Mouse (Mus musculus) limb, embryonic 13.5 days (tissue): ENCODE data around the gene Taf1d. TPM values are rescaled to one million over a fixed set of nuclear protein-coding genes. Genes with fewer than 3 reads are reported as not detected.

Source experiments
- ATAC-seq: fragments of 200-750 bp; cut with Nextera tagmentation; 2 replicates; pipeline ENCODE4 v1.8.0; 2017; ENCODE audit warnings: low read depth, moderate number of reproducible peaks, moderate TSS enrichment; ENCODE audit not compliant: low FRiP score
- H3K27ac ChIP-seq: fragments of 300-500 bp; sonication (generic); 2 replicates; pipeline ENCODE4 v1.5.1; 2015; ENCODE audit warnings: inconsistent platforms, mild to moderate bottlenecking, moderate library complexity
- H3K27me3 ChIP-seq: fragments of 300-500 bp; sonication (generic); 2 replicates; pipeline ENCODE4 v1.6.1; 2015; ENCODE audit warnings: mild to moderate bottlenecking, inconsistent platforms
- H3K36me3 ChIP-seq: fragments of 300-500 bp; sonication (generic); 2 replicates; pipeline ENCODE4 v1.6.1; 2015; ENCODE audit warnings: inconsistent platforms, mild to moderate bottlenecking, moderate library complexity
- H3K4me1 ChIP-seq: fragments of 300-500 bp; sonication (generic); 2 replicates; pipeline ENCODE4 v1.6.1; 2015; ENCODE audit warnings: inconsistent platforms
- H3K4me2 ChIP-seq: fragments of 300-500 bp; sonication (generic); replicated peaks from 2 replicates; pipeline ENCODE4 v1.6.1; 2015; ENCODE audit warnings: inconsistent platforms, mild to moderate bottlenecking, moderate library complexity
- H3K4me3 ChIP-seq: fragments of 300-500 bp; sonication (generic); 2 replicates; pipeline ENCODE4 v1.5.1; 2015; ENCODE audit warnings: moderate library complexity, mild to moderate bottlenecking, inconsistent platforms
- H3K9ac ChIP-seq: fragments of 300-500 bp; sonication (generic); 2 replicates; pipeline ENCODE4 v1.6.1; 2015; ENCODE audit warnings: mild to moderate bottlenecking, inconsistent platforms
- H3K9me3 ChIP-seq: fragments of 300-500 bp; sonication (generic); 2 replicates; pipeline ENCODE4 v1.6.1; 2016; ENCODE audit warnings: inconsistent platforms
- WGBS: fragments of 180-500 bp; shearing (Covaris S2); methylation state at CpG from one replicate; pipeline ENCODE4 v1.1.7; 2015; 5-methylcytosine and 5-hydroxymethylcytosine counted together
- microRNA-seq: library from miRNA; unstranded; fragments of <30 nt; microRNA quantifications from one replicate; pipeline ENCODE4, GENCODE M21; 2016
- polyA plus RNA-seq: library from polyadenylated mRNA; unstranded; fragments of >200 nt; fragmentation: Nextera tagmentation; extraction: Ambion mirVana; gene quantifications from 2 replicates; pipeline ENCODE4 v1.2.1, GENCODE M21; 2015

Gene Taf1d
- polyA plus RNA-seq, 1 experiment from 2014 or later: 84.9 TPM

DNA sequence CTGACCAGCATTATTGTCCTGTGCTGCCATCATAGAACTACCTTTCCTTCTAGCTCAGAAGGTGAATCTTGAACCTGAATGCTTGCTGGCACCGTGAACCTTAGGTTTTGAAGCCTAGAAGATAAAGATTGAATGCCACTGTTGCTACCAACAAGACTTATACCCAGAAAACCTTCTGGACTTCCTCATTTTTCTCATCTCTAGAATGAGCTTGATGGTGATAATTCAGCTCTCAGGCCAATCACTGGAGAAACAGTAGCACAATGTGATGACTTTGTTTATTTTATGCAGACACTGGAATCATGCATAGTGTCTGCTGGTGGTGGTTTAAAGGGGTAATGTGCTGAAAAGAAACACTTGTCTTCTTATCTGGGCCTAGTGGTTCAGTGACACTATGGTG, 58.8 kb downstream of the Taf1d start:
- H3K36me3 ChIP-seq: no peaks in the 10 kb centered on the region
- no peak overlapping the region for H3K4me2 ChIP-seq
- no peaks in the 10 kb centered on the region for H3K9me3 ChIP-seq
- 0 out of 2 replicates have a peak, but pooled peaks cover 2% of the 10 kb centered on the region for H3K27me3 ChIP-seq
- no peak overlapping the region for H3K9ac ChIP-seq
- ATAC-seq: no peak
- WGBS: 89% methylated on average over 1 of the region's 1 CpGs
- H3K4me3 ChIP-seq: no peak overlapping the region
- 0 out of 2 replicates have a peak, but pooled peaks cover 2% of the 10 kb centered on the region for H3K4me1 ChIP-seq
- H3K27ac ChIP-seq: no peak overlapping the region

DNA sequence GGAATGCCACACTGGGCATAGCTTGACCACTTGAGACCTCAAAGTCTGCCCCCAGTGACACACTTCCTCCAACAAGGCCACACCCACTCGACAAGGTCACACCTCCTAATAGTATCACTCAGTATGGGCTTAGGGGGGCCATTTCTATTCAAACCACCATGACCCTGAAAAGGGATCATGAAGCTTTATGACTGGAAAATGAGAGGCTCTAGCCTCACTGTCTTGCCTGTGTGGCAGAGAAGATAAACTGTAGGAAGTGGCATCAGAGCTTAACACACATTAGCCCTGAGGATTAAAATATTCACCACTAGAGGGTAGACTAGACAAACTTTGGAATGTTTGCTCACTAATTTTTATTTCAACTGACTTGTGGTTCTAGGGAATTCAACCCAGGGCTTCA, 59.8 kb downstream of the Taf1d start:
- Histone ChIP-seq H3K27me3 (0 out of 2 replicates have a peak, but pooled peaks cover 2% of the 10 kb centered on the region), H3K4me2 (no peak overlapping the region), H3K27ac (no peak overlapping the region), H3K9me3 (no peaks in the 10 kb centered on the region), H3K4me3 (no peak overlapping the region), H3K36me3 (no peaks in the 10 kb centered on the region), H3K9ac (no peak overlapping the region), H3K4me1 (0 out of 2 replicates have a peak, but pooled peaks cover 2% of the 10 kb centered on the region)
- ATAC-seq: peak; percentile 11; the same call in 1 of the 2 replicates
- 85% methylated on average over 1 of the region's 1 CpGs for WGBS

DNA sequence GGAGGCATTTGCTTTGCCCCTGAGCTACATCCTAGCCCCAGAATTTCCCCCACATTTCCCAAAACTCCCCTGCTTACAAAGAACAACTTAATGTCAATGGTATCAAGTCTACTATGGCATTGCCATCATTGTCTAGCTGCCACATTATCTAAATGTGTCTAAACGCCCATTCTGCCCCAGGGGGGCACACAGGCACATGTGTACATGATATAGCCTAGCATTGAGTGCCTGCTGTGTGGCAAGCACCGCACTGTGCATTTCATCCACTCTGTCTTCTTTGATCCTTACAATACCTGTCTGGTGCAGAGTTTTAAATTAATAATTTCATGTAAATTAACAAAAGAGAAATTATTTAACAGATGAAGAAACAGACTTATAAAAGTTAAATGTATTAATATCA, 60.2 kb downstream of the Taf1d start:
- no peaks in the 10 kb centered on the region for H3K9me3 ChIP-seq
- H3K36me3 ChIP-seq: no peaks in the 10 kb centered on the region
- 50% methylated on average over 2 of the region's 2 CpGs for WGBS
- H3K4me2 ChIP-seq: no peak overlapping the region
- H3K27me3 ChIP-seq: no peaks in the 10 kb centered on the region
- H3K4me3 ChIP-seq: no peak overlapping the region
- ATAC-seq: no peak
- H3K4me1 ChIP-seq: 0 out of 2 replicates have a peak, but pooled peaks cover 2% of the 10 kb centered on the region
- H3K9ac ChIP-seq: no peak overlapping the region
- H3K27ac ChIP-seq: no peak overlapping the region

Small RNA genes lying within 50 kb of the gene (microRNA-seq; reads per million reads assigned to microRNA genes)
- gene Gm49349 (not detected), gene mmu-mir-7650 (not detected)

Other genes with a start within 250 kb of the Taf1d start
- gene Hephl1, start 194.1 kb upstream of the Taf1d start, polyA plus RNA-seq: not detected in 2 replicates
- 4.1 and 4.2 TPM in 2 replicates for gene Vstm5, start 67.2 kb upstream of the Taf1d start, polyA plus RNA-seq
- gene Med17, start 26.3 kb upstream of the Taf1d start, polyA plus RNA-seq: 34.5 and 37.0 TPM in 2 replicates
- 11.8 and 12.2 TPM in 2 replicates for gene 4931406C07Rik, start 234 bp downstream of the Taf1d start, polyA plus RNA-seq
- gene Cep295, start 51.6 kb downstream of the Taf1d start, polyA plus RNA-seq: 17.6 and 18.0 TPM in 2 replicates
- 2.8 and 3.3 TPM in 2 replicates for gene Smco4, start 187.2 kb downstream of the Taf1d start, polyA plus RNA-seq